Mouse (Mus musculus) neutrophil, adult 83 days (primary cell): ENCODE data around the gene Pin4. TPM values are rescaled to one million over a fixed set of nuclear protein-coding genes. Genes with fewer than 3 reads are reported as not detected.

ENCODE experiments used
- total RNA-seq, 2 experiments: library from RNA; stranded (reverse); gene quantifications; one replicate each; pipeline ENCODE4 v1.2.4; 2023

Pin4 gene
- 10 to 100 TPM; 18.8 to 25.2 TPM for total RNA-seq

DNA sequence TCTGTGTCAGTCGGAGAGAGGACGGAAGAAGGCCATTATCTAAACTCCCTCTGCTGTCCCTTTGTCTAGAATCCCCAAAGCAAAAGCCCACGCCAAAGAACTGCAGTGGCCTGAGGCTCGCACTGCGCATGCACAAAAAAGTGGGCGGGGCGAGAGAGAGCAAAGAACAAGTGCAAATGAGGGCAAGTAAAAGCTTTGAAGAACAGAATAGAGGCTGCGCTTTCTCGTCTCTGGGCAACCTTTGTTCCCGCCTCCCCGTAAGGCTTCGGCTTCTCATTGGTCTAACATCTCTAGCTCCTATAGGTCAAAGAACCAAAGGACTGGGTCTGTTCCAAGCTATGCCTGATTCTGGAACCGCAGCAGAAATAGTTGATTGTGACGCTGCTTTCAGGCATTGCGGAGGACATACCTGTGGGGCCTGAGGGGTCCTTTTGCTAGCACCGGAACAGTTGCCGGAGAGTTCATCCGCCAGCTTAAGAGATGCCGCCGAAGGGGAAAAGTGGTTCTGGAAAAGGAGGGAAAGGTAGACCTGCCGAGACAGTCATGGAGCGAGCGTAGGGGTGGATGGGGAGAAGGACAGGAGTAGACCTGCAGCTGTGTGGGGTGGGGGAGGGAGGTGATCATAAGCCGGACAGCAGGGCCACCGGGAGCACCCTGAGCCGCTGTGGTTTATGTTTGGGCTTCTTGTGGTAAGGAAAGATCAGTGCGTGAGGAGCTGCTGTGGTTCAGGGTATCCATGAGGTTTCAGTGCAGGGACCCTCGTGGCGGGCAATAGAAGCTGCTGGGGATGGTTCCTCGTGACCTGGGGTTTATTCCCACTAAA, at the start of gene Pin4:
Pin4 (plus strand) TSS at position 406 of the 823 bp plus-strand sequence.

DNA sequence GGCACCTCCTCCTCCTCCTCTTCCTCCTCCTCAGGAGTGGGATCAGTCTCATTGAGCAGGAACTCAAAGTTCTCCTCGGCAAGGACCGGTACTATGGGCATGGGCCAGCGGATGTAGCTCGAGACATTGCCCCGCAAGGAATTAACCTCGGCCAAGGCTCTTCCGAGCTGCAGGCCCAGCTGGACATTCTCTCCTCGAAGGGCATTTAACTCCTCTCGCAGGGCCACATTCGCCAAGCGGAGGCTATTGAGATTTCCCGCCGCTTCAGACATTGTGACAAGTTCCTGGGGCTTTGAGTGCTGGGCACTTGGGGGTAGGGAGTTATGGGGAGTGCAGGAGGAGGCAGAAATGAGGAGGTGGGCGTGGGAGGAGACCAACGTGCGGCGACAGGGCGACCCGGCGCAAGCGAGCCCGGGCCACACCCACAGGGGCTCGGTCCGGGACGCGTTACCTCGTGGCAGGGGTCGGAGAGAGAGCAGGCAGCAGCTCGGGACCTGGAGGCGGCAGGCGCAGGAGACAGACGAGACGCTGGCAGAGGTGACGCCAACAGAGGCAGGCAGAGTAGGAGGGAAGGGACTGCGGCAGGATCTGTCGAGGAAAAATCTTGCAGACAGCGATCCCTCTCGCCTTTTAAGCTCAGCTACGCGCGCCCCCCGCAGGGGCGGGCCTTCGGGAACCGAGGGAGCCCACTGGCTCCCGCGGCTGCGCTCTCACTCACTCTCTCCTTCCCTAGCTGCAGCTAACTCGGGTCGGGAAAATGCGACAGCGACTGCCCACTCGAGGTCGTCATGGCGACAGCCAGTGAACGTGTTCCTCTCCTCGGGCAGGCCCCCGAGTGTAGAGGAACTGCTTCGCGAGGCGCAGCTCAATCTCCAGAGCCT, 48.4 kb upstream of the Pin4 start, which contains the start of gene Rtl5:
Rtl5 (minus strand) TSS at position 714 of the 881 bp plus-strand sequence.

DNA sequence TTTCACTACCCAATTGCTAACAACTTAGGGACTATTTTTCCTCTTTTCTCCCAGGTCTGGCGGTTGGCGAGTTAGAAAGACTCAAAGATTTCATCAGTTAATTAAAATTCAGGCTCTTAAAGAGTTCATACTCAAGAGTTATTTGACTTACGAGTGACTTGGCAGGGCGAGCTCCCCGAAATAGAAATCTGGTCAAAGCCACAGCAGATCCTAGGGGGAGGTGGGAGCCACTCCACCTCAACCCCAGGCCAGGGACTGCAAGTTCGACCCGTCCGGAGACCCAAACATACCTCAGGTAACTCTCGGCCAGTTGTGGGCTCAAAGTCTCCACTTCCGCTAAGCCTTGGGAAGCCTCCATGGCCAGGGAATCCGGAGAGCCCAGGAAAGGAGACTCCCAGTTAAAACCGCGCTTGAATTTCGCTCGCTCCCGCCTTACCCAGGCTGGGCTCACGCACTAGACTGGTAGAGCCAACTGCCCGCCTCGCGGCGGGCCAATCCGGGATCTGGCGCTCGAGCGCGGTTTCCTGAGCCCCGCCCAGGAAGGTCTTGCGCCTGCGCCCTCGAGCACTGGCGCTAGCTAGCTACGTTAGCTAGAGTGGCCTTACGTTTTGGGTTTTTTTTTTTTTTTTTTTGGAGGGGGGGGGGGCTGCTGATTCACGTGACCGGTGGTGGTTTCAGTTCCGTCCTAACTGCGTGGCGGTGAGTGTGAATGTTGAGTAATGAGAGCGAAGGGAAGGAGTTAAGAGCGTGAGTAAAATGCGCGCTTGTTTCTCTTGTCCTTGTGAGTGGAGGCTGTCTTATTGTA, 37.6 kb downstream of the Pin4 start, which contains the start of gene Ercc6l:
Ercc6l (minus strand) TSS at position 474 of the 805 bp plus-strand sequence.

Other genes starting within 250 kb of the Pin4 start
- gene Rtl5, start 48.1 kb upstream of the Pin4 start, total RNA-seq, result 1 to 10 TPM; 2.1 to 3.9 TPM
- 10 to 100 TPM; 10.0 to 10.5 TPM for gene Ercc6l, start 37.6 kb downstream of the Pin4 start, total RNA-seq
- gene Rps4x, start 69.9 kb downstream of the Pin4 start, total RNA-seq, result 1,000 to 10,000 TPM in 1 of 2 experiments, 100 to 1,000 TPM in 1; 767 to 1,028 TPM
- not detected for gene Cited1, start 132.7 kb downstream of the Pin4 start, total RNA-seq